Mouse (Mus musculus) embryo, embryonic 11.5 days (tissue): ENCODE measurements around the gene Dot1l.

Experiments used
- DNase-seq: peaks from one replicate; pipeline ENCODE4 v3.0.0-alpha.2; 2012; ENCODE audit warnings: low read depth, low spot score

Gene Dot1l

DNA sequence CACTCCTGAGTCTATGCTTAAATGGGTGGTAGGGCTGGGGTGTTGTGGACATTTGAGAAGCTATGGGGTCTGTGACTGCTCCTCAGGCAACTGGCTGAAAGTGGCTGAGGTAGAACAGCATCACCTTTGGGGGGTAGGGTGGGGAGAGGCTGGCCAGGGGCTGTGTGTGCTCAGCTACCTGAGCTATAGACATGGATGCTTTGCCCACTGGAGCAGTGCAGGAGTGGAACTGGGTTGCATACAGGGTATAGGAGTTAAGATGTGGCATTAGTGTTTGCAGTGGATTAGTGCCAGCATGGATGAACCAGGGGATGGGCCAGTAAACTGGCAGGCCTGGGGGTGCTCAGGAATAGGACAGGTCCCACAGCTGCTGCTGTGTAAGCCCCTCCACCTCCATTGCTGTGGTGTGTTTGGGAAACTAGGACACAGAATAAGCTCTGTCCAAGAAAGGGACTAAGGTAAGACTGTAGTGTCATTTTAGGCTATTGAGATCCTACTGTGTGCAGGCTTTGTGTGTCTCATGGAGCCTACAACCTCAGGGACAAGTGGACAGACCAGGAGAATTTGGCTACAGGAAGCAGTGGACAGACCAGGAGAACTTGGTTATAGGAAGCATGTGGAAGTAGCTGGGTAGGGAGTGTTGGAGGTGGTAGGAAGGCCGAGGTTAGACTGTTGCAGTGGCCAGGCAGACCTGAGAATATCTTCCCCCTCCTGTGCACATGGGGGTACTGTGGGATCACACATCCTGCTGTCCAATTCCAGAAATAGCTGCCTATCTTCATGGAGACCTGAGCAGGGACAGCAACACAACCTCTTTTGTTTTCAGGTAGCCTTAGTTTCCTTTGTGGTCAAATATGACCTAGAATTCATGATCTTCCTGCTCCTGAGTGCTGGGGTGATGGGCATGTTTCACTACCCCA, 74.6 kb downstream of the Dot1l start:
- no peak for DNase-seq

DNA sequence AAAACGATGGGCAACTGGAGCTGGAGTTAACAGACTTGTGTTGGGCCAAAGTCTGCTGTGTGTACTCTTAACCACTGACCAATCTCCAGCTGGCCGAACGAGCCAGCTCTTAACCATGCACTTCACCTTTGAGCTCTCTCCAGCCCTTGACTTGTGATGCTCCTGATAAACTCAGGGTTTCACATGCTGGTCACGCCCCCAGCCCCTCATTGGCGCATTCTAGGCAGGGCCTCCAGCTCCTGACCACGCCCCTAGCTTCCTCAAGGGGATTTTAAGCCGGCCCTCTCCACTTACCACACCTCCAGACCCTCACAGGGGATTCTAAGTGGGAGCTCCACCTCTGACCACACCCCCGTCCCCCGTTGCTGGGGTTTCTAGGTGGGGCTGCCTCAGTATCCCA, 76.1 kb downstream of the Dot1l start:
- DNase-seq = peak; percentile 67

DNA sequence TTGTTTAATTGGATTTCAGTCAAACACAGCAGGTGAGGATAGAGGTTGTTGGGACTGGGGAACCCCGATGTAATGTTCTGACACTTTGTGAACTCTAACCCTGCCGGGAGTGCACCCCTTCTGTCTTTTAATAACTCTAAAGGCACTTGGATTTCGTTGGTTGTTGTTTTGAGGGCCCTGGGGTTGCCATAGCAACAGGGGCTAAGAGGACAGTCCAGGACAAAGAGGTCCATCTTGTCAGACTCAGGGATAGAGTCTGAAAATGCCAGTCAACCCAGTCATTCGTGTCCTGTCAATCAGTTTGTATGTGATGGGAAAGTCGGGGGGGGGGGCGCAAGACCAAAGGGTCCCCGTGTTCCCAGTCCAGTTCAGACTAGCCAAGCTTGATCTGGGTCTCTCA, 77.8 kb downstream of the Dot1l start:
- no peak for DNase-seq

DNA sequence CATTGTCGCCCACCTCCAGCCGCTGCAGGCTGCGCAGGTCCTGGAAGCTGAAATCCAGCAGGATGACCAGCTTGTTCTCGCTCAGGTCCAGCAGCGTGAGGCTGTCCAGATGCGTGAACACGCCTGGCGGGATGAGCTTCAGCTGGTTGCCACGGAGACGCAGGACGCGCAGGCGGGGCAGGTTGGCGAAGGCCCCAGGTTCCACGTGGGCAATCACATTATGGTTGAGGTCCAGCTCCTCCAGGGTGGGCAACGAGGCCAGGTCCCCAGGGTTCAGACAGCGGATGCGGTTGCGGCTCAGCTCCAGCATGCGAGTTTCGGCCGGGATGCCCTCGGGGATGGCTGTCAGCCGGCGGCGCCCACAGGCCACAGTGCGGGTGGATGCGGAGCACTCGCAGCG, 80.6 kb downstream of the Dot1l start:
- no peak for DNase-seq

DNA sequence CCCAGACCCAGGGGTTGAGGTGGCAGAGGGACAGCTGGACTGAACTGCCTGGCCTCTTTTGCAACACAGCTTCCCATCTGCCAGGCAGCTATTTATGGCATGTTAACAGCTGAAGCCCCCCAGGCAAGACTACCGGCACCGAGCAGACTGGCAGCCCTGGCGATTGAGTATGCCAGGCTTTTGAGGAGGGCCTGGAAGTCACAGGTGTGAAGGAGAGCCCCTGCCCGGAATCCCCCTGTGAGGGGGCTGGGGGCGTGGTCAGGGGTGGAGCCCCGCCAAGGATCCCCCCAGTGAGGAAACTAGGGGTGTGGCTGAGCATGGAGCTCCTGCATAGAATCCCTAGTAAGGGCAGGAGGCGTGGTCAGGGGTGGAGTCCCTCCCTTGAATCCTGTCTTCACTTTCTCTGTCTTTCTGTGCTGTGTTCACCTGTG, 82.0 kb downstream of the Dot1l start:
- DNase-seq = no peak

DNA sequence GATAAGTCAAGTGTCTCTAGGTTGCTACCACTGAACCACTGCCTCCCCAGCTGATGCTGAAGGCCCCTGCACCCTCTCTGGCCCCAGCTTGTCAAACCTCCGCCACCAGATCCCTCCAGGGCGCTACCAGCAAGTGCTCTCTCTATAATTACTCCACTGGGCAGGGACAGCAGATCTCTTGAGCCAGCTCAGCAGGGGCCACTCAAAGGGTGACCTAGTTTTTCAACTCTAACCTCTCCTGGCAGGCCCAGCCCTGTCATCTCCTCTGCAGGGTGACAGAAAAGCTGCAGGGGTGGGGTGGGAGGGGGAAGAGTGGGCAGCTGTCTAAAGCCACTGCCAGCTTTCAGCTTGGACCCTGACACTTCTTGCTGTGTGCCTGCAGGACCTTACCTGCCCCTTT, 82.8 kb downstream of the Dot1l start:
- no peak for DNase-seq

DNA sequence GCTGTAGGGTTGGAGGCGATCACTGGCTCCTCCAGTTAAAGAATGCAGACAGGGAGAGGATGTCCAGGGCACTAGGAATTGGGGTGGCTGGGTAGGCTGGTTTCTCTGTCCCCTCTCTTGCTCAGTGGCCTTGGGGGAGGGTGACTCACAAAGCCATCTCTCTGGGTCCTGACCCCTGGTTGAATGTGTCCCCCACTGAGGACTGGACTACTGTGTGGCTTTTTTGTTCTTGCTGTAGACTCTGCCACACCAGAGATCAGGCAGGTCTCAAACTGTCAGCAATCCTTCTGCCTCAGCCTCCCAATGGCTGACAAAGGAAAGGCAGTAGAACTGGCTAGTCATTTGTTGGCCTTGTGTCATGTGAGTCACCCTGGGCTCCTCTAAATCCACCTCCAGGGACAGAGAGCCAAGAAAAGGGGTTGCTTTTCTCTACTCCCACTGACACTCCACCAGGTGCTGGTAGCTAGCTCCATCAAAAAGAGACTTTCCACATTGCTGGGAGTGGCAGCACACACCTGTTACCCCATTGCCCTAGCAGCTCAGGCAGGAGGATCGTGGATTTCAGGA, 83.4 kb downstream of the Dot1l start:
- no peak for DNase-seq

DNA sequence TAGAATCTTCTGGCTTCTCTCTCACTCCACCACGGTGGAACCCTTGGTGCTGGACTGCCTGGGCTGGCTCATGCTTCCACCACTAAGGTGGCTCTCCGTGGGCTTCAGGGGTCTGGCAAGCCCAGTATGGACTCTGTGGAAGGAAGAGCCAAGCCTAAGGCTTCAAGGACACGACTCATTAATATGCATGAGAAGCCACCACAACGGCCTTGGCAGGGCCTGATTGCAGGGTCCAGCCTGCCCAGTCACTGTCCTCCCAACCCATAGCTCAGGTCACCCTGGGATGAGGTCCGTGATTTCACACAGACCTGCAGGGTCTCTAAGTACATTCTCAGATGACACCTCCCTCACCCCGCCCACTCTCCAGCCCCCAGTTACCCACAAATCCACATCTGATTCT, 84.8 kb downstream of the Dot1l start:
- no peak for DNase-seq

DNA sequence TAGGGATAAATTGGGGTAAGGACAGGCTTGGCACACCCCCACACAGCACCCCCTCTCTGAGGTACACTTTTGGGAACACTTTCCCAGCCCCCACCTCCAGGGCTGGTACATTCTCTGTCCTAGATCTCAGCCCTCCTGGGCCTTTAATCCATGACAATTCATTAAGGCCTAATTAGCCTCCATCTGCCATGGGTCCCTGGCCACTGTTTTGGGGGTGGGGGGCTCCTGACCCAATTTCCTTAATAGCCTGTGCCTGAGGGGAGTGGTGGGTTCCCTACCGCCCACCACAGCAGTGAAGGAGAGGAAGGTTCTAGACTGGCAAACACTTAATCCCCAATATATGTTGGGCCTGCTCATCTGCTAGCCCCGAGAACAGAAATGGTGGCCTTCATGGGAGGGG, 86.7 kb downstream of the Dot1l start:
- DNase-seq = no peak

DNA sequence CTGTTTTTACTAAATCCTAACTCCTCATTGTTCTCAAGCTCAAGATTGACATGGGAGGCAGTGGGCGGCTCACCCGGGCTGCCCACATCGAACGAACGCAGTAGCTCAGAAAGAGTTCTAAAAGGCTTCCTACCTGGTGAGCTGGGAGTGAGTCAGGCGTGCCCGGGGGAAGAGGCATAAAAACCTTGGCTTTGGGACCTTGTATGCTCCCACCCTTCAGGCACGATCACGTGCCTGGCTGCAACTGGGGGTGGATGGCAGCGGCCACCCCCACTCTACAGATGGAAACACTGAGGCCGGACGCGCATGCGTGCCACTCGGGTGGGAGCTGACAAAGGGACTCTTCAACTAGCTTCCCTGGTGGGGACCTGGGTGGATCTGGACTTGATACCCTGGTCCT, 87.3 kb downstream of the Dot1l start:
- no peak for DNase-seq

DNA sequence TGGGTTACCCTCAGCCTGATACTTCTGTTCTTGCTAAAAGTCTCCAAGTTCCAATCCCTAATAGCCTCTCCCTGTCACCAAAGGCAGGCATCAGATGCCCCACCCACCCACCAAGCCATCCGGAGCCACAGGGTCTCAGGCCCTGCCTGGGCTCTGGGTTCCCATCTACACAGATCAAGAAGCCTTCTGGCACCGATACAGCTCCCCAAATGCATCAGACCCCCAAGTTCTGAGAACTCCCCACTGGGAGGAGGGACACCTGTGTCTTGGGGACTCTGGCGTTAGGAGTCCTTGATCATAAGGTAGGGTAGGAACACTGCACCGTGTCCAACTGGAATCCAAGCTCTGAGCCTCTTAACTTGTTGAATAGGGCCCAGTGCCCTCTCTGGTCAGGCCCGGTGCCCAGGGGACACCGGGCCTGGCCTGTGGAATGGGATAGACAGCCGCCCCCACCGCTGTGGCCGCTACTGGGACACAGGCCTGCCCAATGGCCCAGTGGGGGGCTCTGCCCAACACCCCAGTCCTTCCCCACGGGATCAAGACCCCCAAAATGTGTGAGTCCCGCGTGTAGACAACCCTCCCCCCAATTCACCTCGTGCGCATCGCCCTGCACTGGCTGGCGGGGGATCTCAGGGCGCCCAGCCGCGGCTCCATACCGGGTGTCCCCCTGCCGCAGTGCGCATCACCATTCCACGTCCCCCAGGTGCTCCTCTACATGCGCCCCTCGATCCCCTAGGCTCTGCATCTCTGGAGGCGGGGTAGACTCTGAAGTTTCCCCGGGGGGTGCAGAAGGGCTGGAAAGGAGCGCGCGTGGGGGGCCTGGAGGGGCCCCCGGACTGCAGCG, 88.3 kb downstream of the Dot1l start:
- DNase-seq = no peak

DNA sequence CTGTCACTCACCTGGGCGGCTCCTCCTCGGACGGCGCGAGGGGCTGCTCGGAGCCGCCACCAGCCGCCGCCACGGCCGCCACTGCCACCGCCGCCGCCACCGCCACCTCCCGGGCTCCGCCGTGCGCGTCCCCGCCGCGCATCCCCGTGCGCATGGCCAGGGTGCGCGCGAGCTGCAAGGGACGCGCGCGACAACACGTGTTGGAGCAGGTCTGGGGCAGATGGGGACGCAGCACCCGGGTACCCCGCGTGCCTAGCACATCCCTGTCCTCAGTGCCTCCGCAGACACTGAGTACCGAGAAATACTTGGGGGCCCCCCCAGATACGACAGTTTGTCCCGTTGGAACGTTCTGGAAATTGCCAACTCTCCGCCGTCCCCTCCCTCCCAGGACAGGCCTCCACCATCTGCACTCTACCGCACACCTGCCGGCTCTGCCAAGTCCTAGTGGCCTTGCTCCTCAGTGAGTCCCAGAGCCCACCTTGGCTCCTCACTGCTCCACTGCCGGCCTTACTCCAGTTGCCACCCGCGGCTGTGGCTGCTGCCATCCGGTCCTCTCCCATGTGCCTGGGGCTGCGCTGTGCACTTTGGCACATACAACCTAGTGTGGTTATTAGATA, 89.0 kb downstream of the Dot1l start, which contains the start of gene Lingo3:
TSS of gene Lingo3 (minus strand) at position 109 of the 617 bp plus-strand sequence.
- DNase-seq = no peak
